Mouse (Mus musculus) hindbrain, postnatal 0 days (tissue): ENCODE results near the gene Ctdsp2. TPM values are rescaled to one million over a fixed set of nuclear protein-coding genes. Genes with fewer than 3 reads are reported as not detected.

Experiments
- ATAC-seq: fragments of 200-750 bp; cut with Nextera tagmentation; 2 replicates; pipeline ENCODE4 v1.8.0; 2017; ENCODE audit warnings: mild to moderate bottlenecking, moderate TSS enrichment, moderate library complexity
- DNase-seq: peaks from one replicate; pipeline ENCODE4 v3.0.0-alpha.2; 2015; ENCODE audit warnings: low spot score
- H3K27ac ChIP-seq: fragments of 300-500 bp; sonication (generic); 2 replicates; pipeline ENCODE4 v1.5.1; 2014; ENCODE audit warnings: mild to moderate bottlenecking
- H3K27me3 ChIP-seq: fragments of 300-500 bp; sonication (generic); 2 replicates; pipeline ENCODE4 v1.6.1; 2014; ENCODE audit warnings: low read length, mixed read lengths; ENCODE audit not compliant: insufficient read depth
- H3K36me3 ChIP-seq: fragments of 300-500 bp; sonication (generic); 2 replicates; pipeline ENCODE4 v1.6.1; 2014; ENCODE audit warnings: low read length, mixed read lengths; ENCODE audit not compliant: insufficient read depth
- H3K4me1 ChIP-seq: fragments of 300-500 bp; sonication (generic); 2 replicates; pipeline ENCODE4 v1.6.1; 2014; ENCODE audit warnings: antibody characterized with exemption, low read length, mixed read lengths; ENCODE audit not compliant: insufficient read depth
- H3K4me2 ChIP-seq: fragments of 300-500 bp; sonication (generic); 2 replicates; pipeline ENCODE4 v1.6.1; 2014; ENCODE audit warnings: low read depth, mild to moderate bottlenecking, low read length, moderate library complexity, mixed read lengths
- H3K4me3 ChIP-seq: fragments of 300-500 bp; sonication (generic); 2 replicates; pipeline ENCODE4 v1.5.1; 2014; ENCODE audit warnings: low read length
- H3K9ac ChIP-seq: fragments of 300-500 bp; sonication (generic); replicated peaks from 2 replicates; pipeline ENCODE4 v1.6.1; 2014; ENCODE audit warnings: mild to moderate bottlenecking, low read length, moderate library complexity, mixed read lengths
- H3K9me3 ChIP-seq: fragments of 300-500 bp; sonication (generic); 2 replicates; pipeline ENCODE4 v1.6.1; 2016; ENCODE audit warnings: low read length, mixed read lengths
- CTCF ChIP-seq: IDR thresholded peaks from 2 replicates; pipeline ENCODE4 v1.5.1; 2016; ENCODE audit warnings: antibody characterized with exemption, control low read depth, low read depth
- WGBS: fragments of 180-500 bp; shearing (Covaris S2); extraction: QIAGEN DNeasy Blood & Tissue Kit; methylation state at CpG from one replicate; pipeline ENCODE4 v1.1.7; 2014; 5-methylcytosine and 5-hydroxymethylcytosine counted together
- polyA plus RNA-seq: library from polyadenylated mRNA; unstranded; fragments of >200 nt; fragmentation: Nextera tagmentation; extraction: Ambion mirVana; gene quantifications from 2 replicates; pipeline ENCODE4 v1.2.1, GENCODE M21; 2015
- total RNA-seq: library from RNA; depleted of rRNA; stranded (reverse); fragments of >200 nt; gene quantifications from 2 replicates; pipeline ENCODE4 v1.2.3, GENCODE M21; 2014

Gene Ctdsp2
- total and polyA plus RNA-seq, 2 experiments from 2014 or later = 16.7 to 64.5 TPM

GRCm38 (mm10) chr10:126962271-126962965 lies 16.1 kb upstream of the Ctdsp2 start:
- no peak for TF ChIP-seq CTCF
- Histone ChIP-seq H3K4me1 (no peaks in the 10 kb centered on the region), H3K27ac (peak overlapping the region; percentile 63), H3K4me2 (peak overlapping the region; percentile 29), H3K4me3 (no peak overlapping the region), H3K9me3 (no peaks in the 10 kb centered on the region), H3K27me3 (peaks cover 7% of the 10 kb centered on the region; the same call in 1 of the 2 replicates), H3K9ac (no peak overlapping the region), H3K36me3 (no peaks in the 10 kb centered on the region)
- ATAC-seq (peak; percentile 45), DNase-seq (peak; percentile 72)
- 24% methylated on average over 15 of the region's 15 CpGs for WGBS

GRCm38 (mm10) chr10:126962966-126963330 lies 15.6 kb upstream of the Ctdsp2 start:
- Histone ChIP-seq H3K4me1 (no peaks in the 10 kb centered on the region), H3K4me3 (no peak overlapping the region), H3K27me3 (peaks cover 7% of the 10 kb centered on the region; the same call in 1 of the 2 replicates), H3K27ac (peak overlapping the region; percentile 12; the same call in 1 of the 2 replicates), H3K9ac (no peak overlapping the region), H3K9me3 (no peaks in the 10 kb centered on the region), H3K4me2 (no peak overlapping the region), H3K36me3 (no peaks in the 10 kb centered on the region)
- ATAC-seq = no peak
- DNase-seq = no peak
- WGBS = 40% methylated on average over 6 of the region's 6 CpGs
- no peak for TF ChIP-seq CTCF

DNA sequence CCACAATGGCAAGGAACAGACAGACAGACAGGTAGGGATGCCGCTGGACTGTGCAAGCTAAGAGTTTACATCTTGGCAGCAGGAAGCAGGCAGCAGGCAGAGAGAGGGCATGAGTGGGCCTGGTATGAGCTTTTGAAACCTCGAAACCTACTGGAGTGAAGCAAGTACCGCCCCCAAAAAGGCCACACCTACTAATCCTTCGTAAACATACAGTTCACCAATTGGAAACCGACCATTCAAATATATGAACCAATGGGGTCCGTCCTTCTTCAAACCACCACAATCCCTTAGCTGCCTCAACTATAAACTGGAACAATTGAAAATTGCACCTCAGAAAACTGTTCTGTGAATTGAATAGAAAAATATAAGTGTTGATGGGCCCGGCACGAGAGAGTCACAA lies 14.7 kb upstream of the Ctdsp2 start:
- 89% methylated on average over 8 of the region's 8 CpGs for WGBS
- ATAC-seq (no peak), DNase-seq (no peak)
- no peak overlapping the region for H3K27ac ChIP-seq
- no peaks in the 10 kb centered on the region for H3K4me1 ChIP-seq
- H3K36me3 ChIP-seq = no peaks in the 10 kb centered on the region
- no peaks in the 10 kb centered on the region for H3K9me3 ChIP-seq
- peaks cover 7% of the 10 kb centered on the region; the same call in 1 of the 2 replicates for H3K27me3 ChIP-seq
- H3K4me3 ChIP-seq = no peak overlapping the region
- no peak overlapping the region for H3K9ac ChIP-seq
- no peak for TF ChIP-seq CTCF
- H3K4me2 ChIP-seq = no peak overlapping the region

GRCm38 (mm10) chr10:126971363-126972050 lies 7.0 kb upstream of the Ctdsp2 start:
- TF ChIP-seq CTCF = no peak
- no peak overlapping the region for H3K4me3 ChIP-seq
- no peaks in the 10 kb centered on the region for H3K4me1 ChIP-seq
- H3K9me3 ChIP-seq = no peaks in the 10 kb centered on the region
- H3K36me3 ChIP-seq = no peaks in the 10 kb centered on the region
- ATAC-seq (no peak; the same call in 1 of the 2 replicates), DNase-seq (no peak)
- H3K4me2 ChIP-seq = no peak overlapping the region
- H3K27me3 ChIP-seq = no peaks in the 10 kb centered on the region
- WGBS = 15% methylated on average over 12 of the region's 12 CpGs
- no peak overlapping the region for H3K27ac ChIP-seq
- no peak overlapping the region for H3K9ac ChIP-seq

DNA sequence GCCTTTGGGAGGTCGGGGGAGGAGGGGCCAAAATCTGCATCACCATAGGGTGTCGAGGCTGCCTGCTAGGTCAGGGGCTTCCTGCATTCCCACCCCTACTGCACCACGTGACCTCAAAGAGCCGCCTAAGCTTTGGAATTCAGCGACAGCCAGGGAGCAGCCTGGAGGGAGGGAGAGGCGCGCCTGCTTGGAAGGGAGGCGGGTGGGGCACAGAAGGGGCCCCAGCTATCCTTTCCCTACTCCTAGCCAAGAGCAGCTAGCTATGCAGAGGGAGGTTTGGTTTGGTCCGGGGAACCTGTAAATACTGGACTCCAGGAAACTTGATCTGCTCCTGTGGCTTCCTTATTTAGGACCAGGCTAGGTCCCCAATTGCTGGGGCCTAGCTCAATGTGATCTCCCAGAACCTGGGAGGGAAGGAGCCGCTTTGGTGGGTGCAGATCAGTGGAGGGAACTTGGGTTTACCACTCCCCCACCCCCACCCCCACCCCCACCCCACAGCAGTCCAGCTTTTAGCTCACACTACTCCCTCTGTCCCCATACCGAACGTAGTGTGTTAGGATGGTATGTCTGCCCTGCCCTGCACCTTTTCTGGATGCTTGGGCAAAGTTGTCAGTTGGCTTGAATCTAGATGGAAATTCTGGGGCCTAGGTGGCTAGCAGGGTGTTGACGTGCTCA lies 6.3 kb upstream of the Ctdsp2 start:
- Histone ChIP-seq H3K27me3 (no peaks in the 10 kb centered on the region), H3K27ac (no peak overlapping the region), H3K9ac (no peak overlapping the region), H3K4me3 (no peak overlapping the region), H3K36me3 (no peaks in the 10 kb centered on the region), H3K4me2 (no peak overlapping the region), H3K9me3 (no peaks in the 10 kb centered on the region), H3K4me1 (no peaks in the 10 kb centered on the region)
- TF ChIP-seq CTCF = no peak
- 19% methylated on average over 13 of the region's 13 CpGs for WGBS
- peak; percentile 52; the same call in 1 of the 2 replicates for ATAC-seq
- DNase-seq = no peak

DNA sequence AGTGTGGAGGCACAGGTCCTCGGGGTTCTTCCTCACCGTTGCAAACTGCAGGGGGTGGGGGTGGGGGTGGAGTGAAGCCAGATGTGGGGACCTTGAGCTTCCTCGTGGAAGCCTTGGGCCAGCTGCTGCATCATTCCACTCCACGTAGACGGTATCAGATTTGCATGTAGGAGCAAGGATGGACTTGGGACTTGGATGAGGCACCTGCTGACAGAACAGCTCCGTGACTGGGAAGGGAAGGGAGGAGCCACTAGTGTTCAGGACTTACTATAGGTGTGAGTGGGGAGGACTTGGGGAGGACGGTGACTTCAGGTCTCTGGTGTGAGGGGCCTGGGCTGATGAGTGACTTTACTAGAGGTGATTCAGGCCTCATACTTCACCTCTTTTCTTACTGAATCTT lies 5.5 kb upstream of the Ctdsp2 start:
- H3K4me1 ChIP-seq = no peaks in the 10 kb centered on the region
- no peak overlapping the region for H3K9ac ChIP-seq
- no peaks in the 10 kb centered on the region for H3K9me3 ChIP-seq
- no peaks in the 10 kb centered on the region for H3K36me3 ChIP-seq
- WGBS = 29% methylated on average over 7 of the region's 7 CpGs
- no peak overlapping the region for H3K4me2 ChIP-seq
- H3K27ac ChIP-seq = no peak overlapping the region
- ATAC-seq (no peak), DNase-seq (no peak)
- no peak for TF ChIP-seq CTCF
- no peaks in the 10 kb centered on the region for H3K27me3 ChIP-seq
- no peak overlapping the region for H3K4me3 ChIP-seq
